Mouse (Mus musculus) cortical plate, adult 2 months (tissue): ENCODE results near the gene Sox30.

Experiments
- CTCF ChIP-seq: fragments of 200-500 bp; IDR thresholded peaks from 2 replicates; pipeline ENCODE4 v1.5.1; 2011; ENCODE audit warnings: mild to moderate bottlenecking, control low read depth, low read length; ENCODE audit not compliant: insufficient read depth; ENCODE audit errors: extremely low read depth
- POLR2A ChIP-seq: fragments of 200-500 bp; IDR thresholded peaks from 2 replicates; pipeline ENCODE4 v1.6.1; 2011; ENCODE audit warnings: mild to moderate bottlenecking, low read length, control low read depth; ENCODE audit not compliant: insufficient read depth; ENCODE audit errors: extremely low read depth

GRCm38 (mm10) chr11:45943891-45944642 is 36.0 kb upstream of the Sox30 start:
- no peak for TF ChIP-seq CTCF
- no peak for TF ChIP-seq POLR2A
